Mouse (Mus musculus): ENCODE results near the gene Atxn10. TPM values are rescaled to one million over a fixed set of nuclear protein-coding genes. Genes with fewer than 3 reads are reported as not detected.

Gene Atxn10
- total RNA-seq, 2 experiments from 2014 or later: 46.5 to 47.1 TPM

DNA sequence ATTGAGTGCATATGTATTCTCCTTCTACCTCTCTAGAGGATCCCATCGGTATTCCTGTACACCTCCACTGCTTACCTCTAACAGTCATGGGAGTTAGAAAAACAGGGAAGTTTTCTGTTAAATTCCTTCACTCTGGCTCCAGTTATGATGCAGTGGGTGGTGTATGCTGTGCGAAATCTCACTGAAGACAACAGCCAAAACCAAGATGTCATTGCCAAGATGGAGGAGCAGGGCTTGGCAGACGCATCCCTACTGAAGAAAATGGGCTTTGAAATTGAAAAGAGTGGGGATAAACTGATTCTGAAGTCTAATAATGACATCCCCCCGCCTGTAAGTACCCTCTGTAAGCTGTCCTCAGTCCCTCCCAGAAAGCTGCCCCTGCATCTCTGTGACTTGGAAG, 126.1 kb downstream of the Atxn10 start:
- ATAC-seq (replicated peaks; ENCODE audit: low FRiP score, low TSS enrichment, poor library complexity, severe bottlenecking): no peak

DNA sequence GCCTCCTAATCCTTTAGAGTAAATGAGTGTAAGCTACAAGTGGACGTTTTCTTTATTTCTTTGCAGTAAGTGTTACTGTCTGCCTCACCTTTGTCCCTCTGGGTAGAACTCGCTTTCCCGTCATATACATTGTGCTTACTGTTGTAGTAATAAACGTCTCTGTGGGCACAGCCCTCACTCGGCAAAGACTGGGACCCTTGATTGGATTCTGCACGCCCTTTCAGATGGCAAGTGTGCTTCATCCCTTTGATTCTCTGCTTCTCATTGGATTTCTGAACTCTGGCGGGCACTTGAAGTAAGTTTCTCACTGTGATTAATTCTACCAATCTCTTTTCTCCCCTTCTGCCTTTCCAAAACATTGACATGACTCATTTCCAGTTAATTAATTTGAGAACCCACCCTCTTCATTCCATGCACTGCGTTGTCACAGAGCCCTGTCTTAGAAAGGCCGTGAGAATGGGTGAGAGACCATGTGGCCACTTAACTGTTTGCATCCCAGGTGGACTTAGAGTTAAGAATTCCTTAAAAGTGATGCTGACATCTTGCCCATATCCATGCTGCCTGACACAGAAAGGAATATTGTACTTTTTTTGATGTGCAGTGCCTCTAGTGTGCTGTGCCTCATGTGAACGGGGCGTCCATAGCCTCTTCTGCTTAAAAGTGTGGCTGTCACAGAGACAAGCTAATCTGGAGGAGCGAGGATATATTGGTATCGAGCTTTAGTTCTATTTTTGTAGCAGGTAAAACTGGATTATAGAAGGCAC, 127.2 kb downstream of the Atxn10 start:
- no peak for ATAC-seq (replicated peaks; ENCODE audit: low FRiP score, low TSS enrichment, poor library complexity, severe bottlenecking)

DNA sequence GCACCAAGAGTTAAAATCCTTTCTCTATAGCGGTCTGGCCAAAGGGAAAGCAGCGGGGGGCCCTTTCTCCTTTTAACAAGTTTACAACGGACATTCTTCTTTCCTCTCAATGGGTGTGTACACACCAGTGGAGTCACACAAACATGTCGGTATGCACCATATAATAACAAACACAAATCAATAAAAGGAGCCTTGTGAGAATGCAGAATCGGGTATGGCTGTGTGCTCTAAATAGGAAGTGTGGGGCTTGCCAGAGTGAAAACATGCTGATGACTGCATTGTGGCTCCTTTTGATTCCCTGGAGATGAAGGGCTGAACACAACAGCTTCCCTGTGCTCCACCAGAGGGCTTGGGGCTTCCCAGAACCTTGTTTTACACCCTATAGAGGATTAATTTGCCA, 128.1 kb downstream of the Atxn10 start:
- ATAC-seq (replicated peaks; ENCODE audit: low FRiP score, low TSS enrichment, poor library complexity, severe bottlenecking): no peak

DNA sequence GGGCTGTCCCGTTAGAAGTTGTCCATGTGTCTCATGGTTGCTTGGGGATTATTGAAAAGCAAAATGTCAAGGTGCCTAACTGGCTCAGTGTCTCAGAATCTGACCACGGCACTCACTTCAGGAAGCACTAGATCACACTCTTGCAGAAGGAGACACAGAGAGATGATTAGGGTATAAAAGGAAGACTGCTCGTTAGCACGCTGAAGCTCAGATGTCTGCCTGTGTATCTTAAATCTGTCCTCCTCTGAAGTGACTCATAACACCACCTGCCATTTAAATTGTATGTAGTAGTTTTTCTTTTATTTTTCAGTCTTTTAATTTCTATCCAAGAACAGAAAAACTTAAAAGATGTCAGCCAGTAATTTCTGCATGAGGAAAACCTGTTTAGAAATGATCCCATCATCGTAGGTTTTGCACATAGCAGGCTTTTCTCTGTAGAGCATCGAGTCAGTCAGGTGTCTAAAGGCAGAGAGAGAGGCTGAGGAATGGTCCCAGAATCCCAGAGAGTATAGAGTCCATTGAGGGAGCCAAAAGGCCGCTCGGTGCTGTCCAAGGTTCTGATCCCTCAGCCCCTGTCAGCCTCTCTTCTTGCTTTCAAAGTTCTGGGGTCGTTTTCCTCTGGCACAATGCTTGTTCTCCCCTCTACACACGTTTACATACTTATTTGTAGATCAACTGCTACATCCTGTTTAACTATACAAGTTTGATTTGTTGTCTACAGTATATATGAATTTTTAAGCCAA, 128.9 kb downstream of the Atxn10 start:
- ATAC-seq (replicated peaks; ENCODE audit: low FRiP score, low TSS enrichment, poor library complexity, severe bottlenecking): no peak

DNA sequence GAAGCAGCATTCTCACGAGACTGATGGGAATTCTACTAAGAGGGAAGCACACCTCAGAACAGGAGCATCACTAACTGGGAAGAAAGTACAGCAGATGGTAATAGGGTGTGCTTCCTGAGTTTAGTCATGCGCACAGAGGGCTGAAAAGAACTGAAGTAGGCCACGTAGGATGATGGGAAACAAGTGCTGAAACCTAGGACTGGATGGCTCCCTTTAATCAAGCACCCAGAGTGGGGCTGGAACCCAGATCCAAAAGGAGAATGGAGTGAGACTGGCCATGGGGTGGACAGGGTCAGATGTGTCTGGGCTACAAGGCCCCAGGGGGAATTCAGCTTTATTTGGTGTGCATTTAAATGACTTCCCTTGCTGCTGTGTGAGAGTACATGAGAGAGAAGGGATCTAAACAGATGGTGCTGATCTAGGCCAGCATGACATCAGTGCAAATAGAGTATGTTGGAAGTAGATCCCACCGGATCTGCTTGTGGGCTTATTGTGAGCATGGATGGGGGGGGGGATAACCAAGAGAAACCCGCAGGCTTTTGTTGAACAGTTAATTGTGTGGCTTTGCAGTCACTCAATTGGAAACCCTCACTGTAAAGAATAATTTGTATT, 130.5 kb downstream of the Atxn10 start:
- no peak for ATAC-seq (replicated peaks; ENCODE audit: low FRiP score, low TSS enrichment, poor library complexity, severe bottlenecking)

DNA sequence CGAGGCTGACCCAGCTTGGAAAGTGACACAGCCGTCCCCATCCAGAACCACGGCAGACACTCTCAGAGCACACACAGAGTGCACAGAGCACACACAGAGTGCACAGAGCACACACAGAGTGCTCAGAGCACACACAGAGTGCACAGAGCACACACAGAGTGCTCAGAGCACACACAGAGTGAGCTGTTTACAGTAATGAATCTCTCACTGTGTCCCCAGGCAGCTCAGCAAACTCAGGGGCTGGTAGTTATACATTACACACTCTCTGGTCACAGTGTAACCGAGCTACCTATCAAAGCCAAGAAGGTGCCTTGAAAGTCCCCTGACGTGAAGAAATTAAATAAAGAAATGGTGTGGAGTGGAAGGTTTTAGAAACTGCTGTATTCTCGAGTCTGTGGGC, 133.4 kb downstream of the Atxn10 start:
- no peak for ATAC-seq (replicated peaks; ENCODE audit: low FRiP score, low TSS enrichment, poor library complexity, severe bottlenecking)

DNA sequence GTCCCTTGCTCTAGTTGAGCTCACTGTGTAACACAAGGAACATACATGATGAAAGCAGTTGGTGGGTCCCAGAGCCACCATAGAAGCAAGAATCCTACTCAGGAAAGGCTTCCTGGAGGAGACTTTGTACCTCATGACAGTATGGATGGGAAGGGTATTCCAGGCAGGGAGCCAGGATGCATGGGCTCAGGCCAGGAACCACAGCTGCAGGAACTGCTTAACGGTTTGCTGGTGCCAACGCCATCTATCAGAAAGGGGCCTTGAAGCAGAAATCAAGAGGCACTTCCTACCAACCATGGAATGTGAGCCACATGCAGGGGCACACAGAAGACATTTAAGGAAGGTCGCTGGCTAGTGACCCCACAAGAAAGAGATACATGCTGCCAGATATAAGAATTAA, 138.7 kb downstream of the Atxn10 start:
- no peak for ATAC-seq (replicated peaks; ENCODE audit: low FRiP score, low TSS enrichment, poor library complexity, severe bottlenecking)

DNA sequence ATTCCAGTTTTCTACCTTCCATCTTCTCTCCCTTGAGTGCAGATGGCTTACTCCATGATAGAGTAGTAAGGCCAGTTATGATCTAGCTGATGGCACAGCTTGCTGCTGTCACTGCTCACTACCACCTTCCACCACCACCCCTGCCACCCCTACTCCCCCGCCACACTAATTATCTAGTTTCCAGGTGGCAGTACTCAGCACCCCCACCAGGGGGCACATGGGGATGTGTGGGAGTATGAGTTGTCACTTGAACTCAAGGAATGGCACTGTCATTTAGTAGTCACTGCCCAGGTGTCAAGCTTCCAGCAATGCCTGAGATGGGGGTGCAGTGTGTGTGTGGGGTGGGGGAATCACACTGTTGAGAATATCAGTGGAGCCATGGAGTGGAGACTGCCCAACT, 141.5 kb downstream of the Atxn10 start:
- ATAC-seq (replicated peaks; ENCODE audit: low FRiP score, low TSS enrichment, poor library complexity, severe bottlenecking): peak; percentile 78

DNA sequence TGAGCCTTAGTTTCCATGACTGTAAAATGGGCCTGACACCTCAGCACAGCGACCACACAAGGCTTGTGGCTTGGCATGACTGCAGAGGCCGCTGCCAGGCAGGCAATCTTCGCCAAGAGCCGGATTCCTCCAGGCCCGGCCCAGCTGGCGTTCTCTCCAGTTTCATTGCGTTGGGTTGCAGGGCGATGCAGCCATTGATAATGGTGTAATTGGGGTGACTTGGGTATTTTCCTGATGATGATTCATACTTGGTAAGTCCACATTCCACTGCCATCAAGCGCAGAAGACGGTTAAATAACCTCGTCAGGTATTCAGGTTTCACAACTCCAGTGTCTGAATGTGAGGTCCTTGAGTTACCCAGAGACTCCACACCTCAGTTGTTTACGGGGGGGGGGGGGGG, 143.3 kb downstream of the Atxn10 start:
- no peak for ATAC-seq (replicated peaks; ENCODE audit: low FRiP score, low TSS enrichment, poor library complexity, severe bottlenecking)

DNA sequence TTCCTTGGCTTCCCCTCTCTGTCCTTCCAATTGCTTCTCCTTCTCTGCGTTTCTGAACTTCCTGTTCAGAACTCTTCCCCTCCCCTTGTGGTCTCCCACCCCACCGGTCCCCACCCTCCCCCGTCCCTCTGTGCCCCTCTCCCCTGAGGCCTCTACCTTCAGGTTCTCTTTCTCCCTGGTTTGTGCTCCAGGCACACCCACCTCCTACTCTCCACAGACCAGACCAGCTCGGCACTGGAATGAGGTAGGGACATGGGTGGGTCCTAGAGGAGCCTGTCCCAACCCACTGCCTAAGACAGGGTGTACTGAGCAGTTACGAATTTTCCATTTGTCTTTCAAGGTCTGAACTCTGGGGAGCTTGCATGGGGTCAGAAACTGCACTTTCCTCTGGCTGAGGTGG, 143.9 kb downstream of the Atxn10 start:
- ATAC-seq (replicated peaks; ENCODE audit: low FRiP score, low TSS enrichment, poor library complexity, severe bottlenecking): no peak

DNA sequence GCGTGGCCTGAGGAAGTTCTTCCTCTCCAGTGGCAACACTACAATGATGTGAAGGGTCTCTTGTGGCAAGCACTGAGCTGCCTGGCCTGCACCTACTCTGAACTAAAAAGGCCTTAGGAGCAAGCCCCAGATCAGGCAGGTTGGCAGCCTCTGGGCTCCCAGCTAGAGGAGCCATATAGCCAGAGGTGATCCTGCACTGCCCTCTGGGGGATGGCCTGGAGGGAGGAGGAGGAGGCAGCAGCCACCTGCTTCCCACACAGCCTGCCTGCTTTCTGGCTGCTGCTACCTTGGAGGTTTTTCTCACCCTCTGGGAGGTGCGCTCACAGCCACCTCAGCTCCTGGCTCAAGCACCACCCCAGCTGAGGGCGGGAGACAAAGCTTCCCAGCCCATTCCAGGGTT, 144.6 kb downstream of the Atxn10 start:
- no peak for ATAC-seq (replicated peaks; ENCODE audit: low FRiP score, low TSS enrichment, poor library complexity, severe bottlenecking)

DNA sequence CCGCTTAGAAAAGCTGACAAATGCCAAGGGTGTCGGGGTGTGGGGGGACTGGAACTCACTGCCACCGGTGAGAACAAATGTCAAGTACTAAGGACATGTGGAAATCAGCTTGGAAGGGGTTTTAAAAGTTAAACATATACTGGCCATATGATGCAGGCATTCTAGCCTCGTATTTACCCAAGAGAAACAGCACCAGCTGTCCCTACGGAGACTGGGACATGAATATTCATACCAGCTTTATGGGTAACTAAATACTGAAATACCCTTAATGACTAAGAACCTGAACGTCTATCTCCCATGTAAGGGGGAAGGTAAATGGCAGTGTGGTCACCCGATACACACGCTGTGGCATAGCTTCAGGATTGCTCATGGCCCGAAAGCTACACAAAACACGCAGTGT, 152.9 kb downstream of the Atxn10 start:
- ATAC-seq (replicated peaks; ENCODE audit: low FRiP score, low TSS enrichment, poor library complexity, severe bottlenecking): no peak

DNA sequence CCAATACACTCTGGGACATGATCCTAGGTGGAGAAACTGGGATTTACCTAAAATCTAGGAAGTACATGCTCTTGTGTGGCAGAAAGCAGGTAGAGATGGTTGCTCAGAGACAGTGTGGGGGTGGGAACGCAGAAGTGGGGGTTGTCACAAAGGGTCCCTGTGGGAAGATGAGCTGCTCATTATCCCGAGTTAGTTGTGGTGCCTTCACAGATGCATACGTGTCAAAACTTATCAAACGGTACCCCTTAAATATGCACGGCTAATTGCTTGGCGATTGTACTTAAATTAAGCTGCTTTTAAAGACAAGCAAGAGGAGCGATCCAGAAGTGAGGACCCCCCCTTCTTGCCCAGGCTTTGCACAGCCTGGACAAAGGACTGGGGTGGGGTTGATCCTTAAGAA, 153.7 kb downstream of the Atxn10 start:
- no peak for ATAC-seq (replicated peaks; ENCODE audit: low FRiP score, low TSS enrichment, poor library complexity, severe bottlenecking)

DNA sequence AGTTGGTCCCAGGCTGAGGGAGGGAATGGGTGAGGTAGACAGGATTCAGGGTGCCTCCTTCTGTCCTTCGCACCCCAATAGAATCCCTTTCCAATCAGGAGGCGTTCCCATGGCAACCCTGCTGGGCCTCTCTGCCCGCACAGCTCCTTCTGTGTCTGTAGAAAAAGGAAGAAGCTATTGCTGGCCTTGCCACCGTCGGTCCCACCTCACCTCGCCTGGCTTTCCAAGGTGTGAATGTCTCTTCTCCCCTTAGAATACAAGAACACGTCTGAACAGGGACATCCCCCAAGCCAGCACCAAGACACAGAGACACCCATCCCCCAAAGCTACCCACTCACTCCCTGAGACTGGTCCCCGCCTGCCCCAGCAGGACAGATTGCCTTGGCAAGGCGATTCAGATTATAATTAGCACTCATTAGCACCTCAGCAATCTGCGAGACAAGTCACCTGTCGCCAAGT, 158.1 kb downstream of the Atxn10 start:
- ATAC-seq (replicated peaks; ENCODE audit: low FRiP score, low TSS enrichment, poor library complexity, severe bottlenecking): no peak

DNA sequence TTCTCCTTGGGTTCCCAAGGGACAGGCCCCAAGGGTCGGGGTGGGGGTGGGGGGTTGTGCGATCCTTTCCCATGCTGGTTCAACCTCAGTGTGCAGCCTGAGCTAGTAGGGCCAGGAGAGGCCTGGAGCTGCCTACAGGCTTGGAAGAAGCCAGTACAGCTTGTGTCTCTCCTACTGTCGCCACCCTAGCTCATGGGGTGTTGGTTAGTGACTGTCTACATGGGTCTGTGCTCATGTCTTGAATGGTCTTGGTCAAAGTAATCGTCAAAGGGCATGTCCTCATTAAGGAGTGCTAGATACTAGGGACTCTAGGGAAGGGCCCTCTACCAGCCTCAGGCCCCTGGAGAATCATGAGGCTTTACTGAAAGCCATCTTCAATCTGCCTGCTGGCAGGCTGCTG, 161.5 kb downstream of the Atxn10 start:
- no peak for ATAC-seq (replicated peaks; ENCODE audit: low FRiP score, low TSS enrichment, poor library complexity, severe bottlenecking)

DNA sequence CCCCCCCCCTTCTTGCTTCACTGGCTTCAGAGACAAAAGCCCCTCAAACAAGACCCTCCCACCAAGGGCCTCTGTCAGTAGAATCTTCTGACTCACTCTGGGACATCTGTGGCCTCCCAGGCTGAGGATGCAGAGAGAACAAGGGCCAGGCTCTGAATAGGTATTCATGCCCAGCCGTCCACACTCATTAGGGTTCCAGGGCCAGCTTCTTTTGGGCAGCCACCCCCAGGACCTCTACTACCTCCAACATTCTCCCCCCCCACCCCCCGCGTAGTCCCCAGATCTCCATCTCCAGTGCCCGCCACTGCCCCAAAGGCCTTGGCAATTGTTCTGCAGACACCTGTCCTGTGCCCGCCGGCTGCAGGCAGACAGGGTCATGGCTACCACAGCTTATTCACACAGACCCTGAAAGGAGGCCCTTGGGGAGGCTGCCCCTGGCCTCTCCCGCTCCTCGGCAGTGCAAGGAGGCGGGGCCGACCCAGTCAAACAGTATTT, 162.0 kb downstream of the Atxn10 start:
- ATAC-seq (replicated peaks; ENCODE audit: low FRiP score, low TSS enrichment, poor library complexity, severe bottlenecking): no peak

DNA sequence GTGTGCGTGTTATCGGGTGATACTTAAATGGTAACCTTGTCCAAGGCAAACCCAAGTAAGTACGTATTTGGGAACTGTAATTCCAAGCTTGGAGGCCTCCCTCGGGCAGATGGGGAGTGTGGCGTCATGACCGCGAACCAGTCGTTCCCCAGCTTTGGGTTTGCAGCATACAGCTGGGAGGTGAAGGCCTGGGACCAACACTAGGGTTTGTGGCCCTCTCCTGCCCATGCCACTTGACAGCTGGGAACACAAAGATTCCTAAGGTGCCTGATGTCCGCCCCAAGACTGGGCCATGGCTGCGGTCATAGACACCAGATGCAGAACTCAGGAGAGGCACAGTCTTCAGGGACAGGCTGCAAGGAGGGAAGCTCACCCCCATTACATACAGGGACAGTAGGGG, 164.2 kb downstream of the Atxn10 start:
- ATAC-seq (replicated peaks; ENCODE audit: low FRiP score, low TSS enrichment, poor library complexity, severe bottlenecking): no peak

DNA sequence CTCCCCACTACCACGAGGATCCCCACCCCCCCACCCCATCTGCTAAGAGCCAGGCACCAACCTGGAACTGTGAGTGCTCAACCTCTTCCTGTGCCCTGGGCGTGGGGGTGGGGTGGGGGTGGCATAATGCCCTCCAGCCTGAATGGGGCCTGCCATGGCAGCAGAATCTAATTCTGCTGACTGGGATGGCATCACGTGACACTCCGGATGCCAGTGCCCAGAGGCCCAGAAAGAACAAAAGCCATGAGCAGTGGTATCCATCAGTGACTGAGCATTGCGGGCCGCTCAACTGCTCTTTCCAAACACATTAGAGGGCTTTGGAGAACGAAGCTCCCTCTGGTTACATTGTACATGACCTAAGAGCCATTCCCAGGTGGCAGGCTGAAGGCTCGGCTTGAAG, 167.1 kb downstream of the Atxn10 start, which contains the start of gene 7530416G11Rik:
Gene 7530416G11Rik (minus strand): TSS at position 101 of the 400 bp plus-strand sequence.
- ATAC-seq (replicated peaks; ENCODE audit: low FRiP score, low TSS enrichment, poor library complexity, severe bottlenecking): no peak

DNA sequence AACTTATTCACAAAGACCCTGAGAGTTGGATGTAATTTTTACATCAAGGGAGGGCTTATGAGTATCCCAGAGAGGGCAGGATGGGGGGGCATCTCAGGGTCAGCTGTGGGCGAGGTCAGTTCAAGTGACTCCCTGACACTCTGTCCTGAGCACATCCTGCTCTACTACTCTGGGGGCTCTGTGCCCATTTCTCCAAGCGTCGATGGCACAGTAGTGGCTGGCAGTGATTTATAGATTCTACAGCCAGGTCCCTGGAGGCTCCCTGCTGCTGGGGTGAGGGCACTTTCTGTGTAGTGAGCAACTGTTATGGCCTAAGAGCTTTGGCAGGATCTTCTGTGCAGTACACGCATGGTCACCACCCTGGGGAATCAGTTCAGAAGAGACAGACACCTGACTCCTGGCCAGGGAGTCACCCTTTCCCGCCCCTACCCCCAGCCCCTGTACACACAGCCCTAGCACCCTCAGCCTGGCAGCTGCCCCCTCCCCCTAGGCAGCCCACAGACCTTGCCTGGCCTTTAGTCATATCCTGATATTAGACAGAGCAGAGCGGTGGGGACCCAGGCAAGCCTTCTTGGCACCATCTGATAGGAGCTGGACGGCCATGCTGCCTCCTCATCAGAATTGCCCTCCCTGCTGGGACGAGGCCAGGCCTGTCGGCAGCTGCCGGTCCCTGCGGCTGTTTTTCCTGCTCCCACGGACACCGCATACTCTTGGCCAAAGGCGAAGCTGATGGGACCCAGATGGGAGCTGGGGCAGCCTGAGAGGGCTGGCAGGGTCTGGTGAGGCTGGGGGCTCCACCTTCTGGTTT, 169.3 kb downstream of the Atxn10 start:
- ATAC-seq (replicated peaks; ENCODE audit: low FRiP score, low TSS enrichment, poor library complexity, severe bottlenecking): no peak

DNA sequence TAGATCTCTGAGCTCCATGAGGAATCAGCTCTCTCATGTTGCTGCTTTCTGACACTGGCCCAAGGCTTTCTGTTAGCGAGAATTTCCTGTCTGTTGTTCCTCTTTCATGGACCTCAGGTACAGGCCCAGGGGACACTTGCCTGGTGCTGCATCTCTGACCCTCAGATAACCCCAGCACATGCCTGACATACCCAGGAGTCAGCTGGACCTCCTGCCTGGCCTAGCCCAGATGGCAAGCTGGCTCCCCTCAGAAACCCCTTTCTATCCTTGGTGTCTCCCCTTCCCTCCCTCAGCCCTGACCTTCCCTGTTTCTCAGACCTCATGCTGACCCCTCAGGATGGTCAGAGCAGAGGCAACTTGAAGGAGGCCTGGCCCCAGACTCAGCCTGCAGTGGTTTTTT, 170.6 kb downstream of the Atxn10 start:
- no peak for ATAC-seq (replicated peaks; ENCODE audit: low FRiP score, low TSS enrichment, poor library complexity, severe bottlenecking)

Data from megakaryocyte-erythroid progenitor cell, adult 5-6 weeks (primary cell).